Mouse (Mus musculus): ENCODE data around the gene Pear1.
A peak's percentile ranks its signal among the peaks of the same experiment; 100 is the strongest.
"Not testable (repeated sequence)": the region's sequence is repeated elsewhere in the genome, so short reads cannot be mapped to it uniquely, and the experiment has no call there.

Gene Pear1

DNA sequence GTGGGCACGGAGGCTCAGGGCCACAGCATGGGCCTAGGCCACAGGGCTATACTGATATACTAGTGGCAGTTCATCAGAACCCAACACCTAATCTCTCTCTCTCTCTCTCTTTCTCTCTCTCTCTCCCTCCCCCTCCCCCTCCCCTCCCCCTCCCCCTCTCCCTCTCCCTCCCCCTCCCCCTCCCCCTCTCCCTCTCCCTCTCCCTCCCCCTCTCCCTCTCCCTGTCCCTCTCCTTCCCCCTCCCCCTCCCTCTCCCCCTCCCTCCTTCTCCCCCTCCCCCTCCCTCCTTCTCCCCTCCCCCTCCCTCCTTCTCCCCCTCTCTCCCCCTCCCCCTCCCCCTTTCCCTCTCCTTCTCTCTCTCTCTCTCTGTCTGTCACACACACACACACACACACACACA is at the start of gene Pear1:
TSS of gene Pear1 (minus strand) at position 101 of the 400 bp plus-strand sequence.
- DNase-seq (ENCODE audit: low spot score in 2 of 2) = not testable (repeated sequence)

- DNase-seq (ENCODE audit: low spot score in 2 of 2) = not testable (repeated sequence)
Observed at GRCm38 (mm10) chr3:87864111-87864510, 40.0 kb upstream of the Pear1 start.

GRCm38 (mm10) chr3:87859813-87860212 is 35.7 kb upstream of the Pear1 start:
- DNase-seq (ENCODE audit: low spot score in 2 of 2) = peak; percentile 39 to 74

DNA sequence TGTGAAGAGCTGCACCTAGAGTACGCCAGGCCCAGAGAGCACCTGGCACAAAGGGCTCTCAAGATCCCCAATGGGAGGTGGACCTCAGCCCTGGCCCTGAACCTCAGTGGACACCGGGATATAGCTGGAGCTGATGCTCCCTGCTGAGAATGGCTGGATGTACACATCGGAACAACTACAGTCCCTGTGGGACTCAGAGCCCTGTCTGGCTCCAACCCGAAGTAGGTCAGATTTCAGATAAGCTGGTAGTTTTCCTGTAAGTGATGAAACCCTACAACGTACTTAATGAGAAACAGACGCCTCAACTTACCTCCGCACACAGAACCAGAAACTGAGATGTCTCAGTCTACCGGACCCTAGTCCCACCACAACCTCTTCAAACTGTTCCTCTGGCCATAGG is 33.6 kb upstream of the Pear1 start:
- no peak for DNase-seq (ENCODE audit: low spot score in 2 of 2)

DNA sequence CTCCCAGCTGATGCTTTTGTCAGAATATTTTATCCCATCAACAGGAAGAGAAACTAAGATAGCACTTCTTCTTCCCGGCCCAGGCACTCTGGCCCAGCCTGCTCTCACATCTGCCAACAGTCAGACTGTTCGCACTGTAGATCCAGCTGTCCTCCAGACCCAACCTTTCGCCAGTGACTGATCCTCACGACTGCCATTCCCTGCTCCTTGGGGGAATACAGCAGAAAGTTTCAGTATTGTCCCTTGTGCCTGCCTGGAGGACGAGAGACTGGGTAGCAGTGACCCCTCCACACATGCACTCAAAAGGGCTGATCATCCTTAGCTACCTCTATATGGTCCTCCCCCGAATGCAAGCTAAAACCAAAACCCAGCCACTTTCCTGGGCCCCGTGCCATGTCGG is 31.8 kb upstream of the Pear1 start:
- DNase-seq (ENCODE audit: low spot score in 2 of 2) = no peak

- DNase-seq (ENCODE audit: low spot score in 2 of 2) = no peak
Observed at GRCm38 (mm10) chr3:87854795-87855568, 30.9 kb upstream of the Pear1 start.

- DNase-seq (ENCODE audit: low spot score in 2 of 2) = no peak
Observed at GRCm38 (mm10) chr3:87849117-87849516, 25.0 kb upstream of the Pear1 start.

GRCm38 (mm10) chr3:87847680-87848079 is 23.6 kb upstream of the Pear1 start:
- no peak for DNase-seq (ENCODE audit: low spot score in 2 of 2)

DNA sequence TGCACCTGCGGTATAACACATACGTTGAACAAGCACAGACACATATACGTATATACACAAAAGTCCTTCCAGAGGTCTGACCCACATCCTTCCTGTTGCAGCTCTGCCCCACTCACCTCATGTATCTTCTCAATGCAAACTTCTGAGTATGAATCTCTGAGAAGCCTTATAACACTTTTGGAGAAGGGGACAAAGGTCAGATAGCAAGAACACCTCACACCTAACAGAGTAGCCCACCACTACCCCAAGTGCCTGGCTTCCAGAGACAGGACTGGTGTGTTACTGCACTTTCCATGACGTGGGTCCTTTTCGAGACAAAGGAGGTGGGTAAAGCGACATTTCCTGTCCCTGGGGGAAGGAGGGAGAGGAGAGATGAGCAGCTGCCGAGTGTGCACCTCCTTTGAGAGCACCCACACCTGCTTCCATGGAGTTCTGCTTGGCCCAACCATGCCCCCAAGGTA is 22.6 kb upstream of the Pear1 start, which contains the start of gene Sh2d2a:
TSS of gene Sh2d2a (plus strand) at position 106 of the 461 bp plus-strand sequence.
- peak; percentile 19 to 27 for DNase-seq (ENCODE audit: low spot score in 2 of 2)

DNA sequence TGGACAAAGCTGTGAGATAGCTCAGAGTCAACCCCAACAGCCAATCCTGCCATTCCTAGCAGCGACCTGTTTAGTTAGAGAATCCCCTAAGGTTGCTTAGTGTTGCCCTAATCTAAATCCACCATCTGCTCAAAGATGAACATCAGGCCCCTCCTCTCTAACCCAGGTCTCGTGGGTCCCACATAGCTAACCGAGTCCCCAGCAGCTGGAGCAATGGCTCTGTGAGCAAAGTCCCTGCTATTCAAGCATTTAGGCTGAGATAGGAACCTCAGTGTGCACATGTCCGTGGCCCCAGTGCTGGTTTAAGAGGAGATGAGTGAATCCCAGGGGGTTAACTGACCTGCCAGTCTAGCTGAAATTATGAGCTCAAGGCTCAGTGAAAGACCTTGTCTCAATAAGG is 22.1 kb upstream of the Pear1 start:
- DNase-seq (ENCODE audit: low spot score in 2 of 2) = no peak

- no peak for DNase-seq (ENCODE audit: low spot score in 2 of 2)
Observed at GRCm38 (mm10) chr3:87844981-87845380, 20.9 kb upstream of the Pear1 start.

- no peak for DNase-seq (ENCODE audit: low spot score in 2 of 2)
Observed at GRCm38 (mm10) chr3:87840858-87841257, 16.8 kb upstream of the Pear1 start.

- peak; percentile 73 to 85 for DNase-seq (ENCODE audit: low spot score in 2 of 2)
Observed at GRCm38 (mm10) chr3:87838622-87839021, 14.5 kb upstream of the Pear1 start.

DNA sequence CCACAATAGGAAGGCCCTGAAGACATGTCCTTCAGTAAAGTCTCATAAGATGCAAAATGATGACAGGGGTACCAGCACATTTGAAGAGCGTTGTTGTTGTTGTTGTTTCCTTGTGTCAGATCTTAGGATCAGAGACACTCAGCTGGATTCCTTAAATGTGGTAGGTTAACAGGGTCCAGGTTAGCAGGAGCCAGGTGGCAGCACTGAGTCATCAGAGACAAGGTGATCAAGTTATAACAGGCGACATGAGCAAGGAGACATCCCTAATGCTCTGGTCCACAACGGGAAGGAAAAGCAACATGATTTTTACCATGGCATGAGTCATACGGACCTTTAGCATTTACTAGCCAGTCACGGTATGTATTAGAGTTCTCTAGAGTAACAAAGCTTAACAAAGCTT is 9.4 kb upstream of the Pear1 start:
- DNase-seq (ENCODE audit: low spot score in 2 of 2) = peak in 1 of 2 experiments; percentile 43

DNA sequence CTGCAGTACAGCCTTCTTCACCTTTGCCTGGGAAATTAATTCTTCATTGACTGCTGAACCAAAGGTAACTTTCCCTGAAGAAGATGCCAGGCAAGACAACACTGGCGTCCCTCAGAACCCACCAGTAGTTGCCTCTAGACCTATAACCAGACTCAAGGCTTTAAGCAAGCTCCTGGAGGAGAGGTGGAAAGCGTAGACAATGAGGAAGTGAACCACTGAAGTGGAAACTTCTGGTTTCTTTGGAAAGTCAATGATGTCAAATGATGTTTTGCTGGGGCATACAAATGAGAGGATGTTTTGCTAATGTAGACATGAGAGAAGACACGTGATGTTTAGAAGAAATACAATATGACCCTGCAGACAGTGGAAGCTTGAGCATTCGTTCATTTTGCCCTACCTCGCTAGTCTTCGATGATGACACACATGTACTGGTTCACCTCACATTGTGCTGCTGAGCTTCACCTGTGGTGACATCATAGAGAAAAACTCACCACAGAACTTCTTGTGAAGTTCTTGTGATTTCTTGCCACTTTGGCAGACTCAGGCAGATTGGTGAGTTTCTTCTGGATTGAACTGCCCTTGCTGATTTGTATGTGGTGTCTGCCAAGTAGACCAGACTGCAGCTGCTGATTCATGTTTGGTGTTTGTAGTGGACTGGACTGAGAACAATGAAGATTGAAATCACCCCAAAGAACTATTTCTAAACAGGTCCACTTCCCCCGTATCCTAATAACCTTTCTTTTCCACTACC is 8.2 kb upstream of the Pear1 start:
- no peak for DNase-seq (ENCODE audit: low spot score in 2 of 2)

DNA sequence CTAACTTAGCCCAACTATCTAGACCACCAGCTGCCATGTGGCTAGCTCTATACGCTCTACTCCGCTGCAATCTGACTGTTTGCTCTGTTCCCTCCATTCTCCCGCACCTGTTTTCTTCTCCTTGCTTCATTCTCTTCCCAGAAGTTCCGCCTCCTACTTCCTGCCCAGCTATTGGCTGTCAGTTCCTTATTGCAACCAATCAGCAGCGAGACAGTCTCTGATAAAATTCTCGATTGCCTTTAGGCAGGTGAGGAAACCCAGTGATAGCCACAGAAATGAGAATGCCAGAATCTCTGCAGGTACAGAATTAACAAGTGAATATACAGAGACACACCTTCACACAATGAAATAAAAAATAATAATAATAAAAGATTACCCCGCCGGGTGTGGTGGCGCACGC is 4.9 kb upstream of the Pear1 start:
- no peak for DNase-seq (ENCODE audit: low spot score in 2 of 2)

DNA sequence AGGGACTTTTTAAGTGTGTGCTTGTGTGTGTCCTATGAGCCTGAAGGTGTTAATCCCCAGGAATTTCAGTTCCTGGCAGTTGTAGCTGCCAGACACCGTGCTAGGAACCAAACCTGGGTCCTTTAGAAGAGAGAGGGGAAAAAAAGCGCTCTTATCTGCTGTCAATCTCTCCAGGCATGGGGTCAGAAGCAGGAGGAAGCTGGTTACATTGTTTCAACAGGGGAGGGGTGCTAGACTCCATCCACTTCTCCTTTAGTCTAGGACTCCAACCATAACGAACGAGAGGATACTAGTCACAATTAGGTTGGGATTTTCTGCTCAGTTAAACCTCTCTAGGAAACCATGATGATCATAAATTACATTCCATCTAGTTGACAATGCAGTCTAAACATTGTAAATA is 4.3 kb upstream of the Pear1 start:
- DNase-seq (ENCODE audit: low spot score in 2 of 2) = no peak

DNA sequence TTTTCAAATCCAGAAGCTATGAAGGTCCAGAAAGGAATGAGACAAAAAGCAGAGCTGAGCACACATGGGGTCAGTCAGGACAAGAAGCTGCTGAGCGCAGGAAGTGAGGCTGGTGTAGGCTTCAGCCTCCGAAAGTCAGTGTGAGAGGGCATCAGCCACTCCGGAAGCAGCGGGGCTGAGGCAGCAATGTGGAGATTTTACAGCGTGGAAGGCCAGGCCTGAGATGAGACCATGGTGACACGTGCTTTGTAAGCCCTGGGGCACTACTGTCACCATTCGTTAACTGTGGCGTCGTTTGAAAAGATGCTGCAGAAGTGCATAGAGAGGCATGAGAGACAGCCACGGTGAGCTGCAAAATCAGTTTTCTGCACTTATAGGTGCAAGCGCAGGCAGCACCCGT is 5.9 kb downstream of the Pear1 start:
- DNase-seq (ENCODE audit: low spot score in 2 of 2) = no peak

- peak; percentile 46 to 77 for DNase-seq (ENCODE audit: low spot score in 2 of 2)
Observed at GRCm38 (mm10) chr3:87816646-87817093, 7.4 kb downstream of the Pear1 start.

GRCm38 (mm10) chr3:87816166-87816565 is 7.9 kb downstream of the Pear1 start:
- no peak for DNase-seq (ENCODE audit: low spot score in 2 of 2)

DNA sequence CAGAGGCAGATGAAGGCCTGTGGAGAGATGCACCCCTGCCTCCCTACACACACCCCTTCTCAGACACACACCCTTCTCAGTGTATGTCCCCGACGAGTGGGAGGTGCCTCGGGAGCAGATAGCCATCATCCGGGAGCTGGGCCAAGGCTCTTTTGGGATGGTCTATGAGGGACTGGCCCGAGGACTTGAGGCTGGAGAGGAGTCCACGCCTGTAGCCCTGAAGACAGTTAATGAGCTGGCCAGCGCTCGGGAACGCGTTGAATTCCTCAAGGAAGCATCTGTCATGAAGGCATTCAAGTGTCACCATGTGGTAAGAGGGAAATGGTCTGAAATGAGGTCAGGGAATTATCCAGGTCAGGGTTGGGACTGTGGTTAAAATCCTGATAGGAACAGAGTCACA is 11.2 kb downstream of the Pear1 start:
- DNase-seq (ENCODE audit: low spot score in 2 of 2) = no peak

- DNase-seq (ENCODE audit: low spot score in 2 of 2) = no peak
Observed at GRCm38 (mm10) chr3:87812413-87812812, 11.7 kb downstream of the Pear1 start.

GRCm38 (mm10) chr3:87811297-87811696 is 12.8 kb downstream of the Pear1 start:
- DNase-seq (ENCODE audit: low spot score in 2 of 2) = no peak

All from spleen, postnatal 10 days (tissue).